Mouse (Mus musculus) urinary bladder, postnatal 10 days (tissue): ENCODE data around the gene Sec16a.
A peak's percentile ranks its signal among the peaks of the same experiment; 100 is the strongest.

ENCODE experiments used
- DNase-seq: peaks from one replicate; pipeline ENCODE4 v3.0.0; 2022; ENCODE audit warnings: low spot score

The Sec16a gene

DNA sequence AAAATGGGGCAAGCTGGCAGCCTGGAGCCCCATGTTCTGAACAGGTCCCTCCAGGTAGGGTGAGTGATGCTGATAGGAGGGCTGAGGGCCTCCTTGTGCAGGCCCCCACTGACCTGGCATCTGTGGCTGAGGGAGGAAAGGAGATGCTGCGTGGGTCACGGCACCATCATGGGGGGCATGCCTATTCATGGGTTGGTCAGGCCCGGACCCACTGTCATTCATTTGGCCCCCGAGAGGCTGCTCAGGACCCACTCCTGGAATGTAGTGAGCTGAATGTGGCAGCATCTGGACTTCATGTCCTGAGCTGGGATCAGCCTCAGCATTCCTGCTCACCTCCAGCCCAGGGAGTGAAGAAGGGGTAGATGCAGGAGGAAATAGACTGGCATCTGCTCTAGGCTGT, 3.8 kb downstream of the Sec16a start:
- no peak for DNase-seq

DNA sequence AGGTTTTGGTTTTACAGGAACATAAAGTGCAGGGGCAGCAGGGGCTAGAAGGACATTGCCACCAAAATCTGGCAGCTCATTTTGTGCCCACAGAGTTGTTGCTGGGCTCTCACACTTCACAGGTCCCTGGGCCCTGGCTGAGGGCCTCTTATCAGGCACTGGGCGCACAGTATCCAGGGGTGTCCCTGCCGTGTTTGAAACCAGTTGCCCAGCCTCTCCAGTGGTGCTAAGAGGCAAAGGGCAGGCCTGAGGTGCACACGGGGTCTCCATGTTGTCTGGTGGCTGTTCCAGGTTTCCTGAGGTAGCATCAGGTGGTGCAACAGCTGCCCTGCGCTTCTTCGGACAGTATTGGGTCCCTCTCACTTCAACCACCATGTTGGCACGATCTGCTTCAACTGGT, 5.3 kb downstream of the Sec16a start:
- no peak for DNase-seq

DNA sequence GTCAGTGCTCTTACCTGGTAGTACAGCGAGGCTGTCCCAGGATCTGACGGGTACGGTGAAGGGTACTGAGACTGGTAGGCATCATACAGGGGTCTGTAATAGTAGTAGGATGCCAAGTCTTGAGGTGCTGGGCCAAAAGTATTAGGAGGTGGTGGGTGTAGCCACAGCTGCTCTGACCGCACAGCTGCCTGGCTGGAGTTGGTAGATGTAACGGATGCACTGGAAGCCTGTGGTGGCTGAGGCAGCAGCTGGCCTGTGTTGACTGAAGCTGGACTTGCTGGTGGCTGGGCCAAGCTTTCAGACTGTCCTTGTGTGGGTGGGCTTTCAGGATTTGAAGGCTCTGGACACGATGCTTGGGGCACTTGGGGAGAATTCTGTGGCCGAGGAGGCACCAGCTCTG, 6.6 kb downstream of the Sec16a start:
- no peak for DNase-seq

DNA sequence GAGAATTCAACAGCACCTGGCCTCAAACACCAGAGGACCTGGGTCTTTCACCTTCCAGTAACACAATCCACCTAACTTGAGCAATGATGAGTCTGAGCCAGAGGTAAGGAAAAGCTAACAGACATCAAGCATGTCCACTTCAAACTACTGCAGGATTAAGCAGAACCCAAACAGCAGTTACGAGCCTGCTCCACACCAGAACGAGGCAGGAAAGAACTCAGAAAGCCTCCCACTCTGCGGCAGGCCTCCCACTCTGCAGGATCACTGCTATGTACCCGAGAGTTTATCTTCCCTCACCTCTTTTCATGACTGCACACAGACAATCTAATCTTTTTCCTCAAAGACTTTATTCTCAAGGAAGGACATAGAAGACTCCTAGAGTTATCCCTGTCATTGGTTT, 7.8 kb downstream of the Sec16a start:
- no peak for DNase-seq

DNA sequence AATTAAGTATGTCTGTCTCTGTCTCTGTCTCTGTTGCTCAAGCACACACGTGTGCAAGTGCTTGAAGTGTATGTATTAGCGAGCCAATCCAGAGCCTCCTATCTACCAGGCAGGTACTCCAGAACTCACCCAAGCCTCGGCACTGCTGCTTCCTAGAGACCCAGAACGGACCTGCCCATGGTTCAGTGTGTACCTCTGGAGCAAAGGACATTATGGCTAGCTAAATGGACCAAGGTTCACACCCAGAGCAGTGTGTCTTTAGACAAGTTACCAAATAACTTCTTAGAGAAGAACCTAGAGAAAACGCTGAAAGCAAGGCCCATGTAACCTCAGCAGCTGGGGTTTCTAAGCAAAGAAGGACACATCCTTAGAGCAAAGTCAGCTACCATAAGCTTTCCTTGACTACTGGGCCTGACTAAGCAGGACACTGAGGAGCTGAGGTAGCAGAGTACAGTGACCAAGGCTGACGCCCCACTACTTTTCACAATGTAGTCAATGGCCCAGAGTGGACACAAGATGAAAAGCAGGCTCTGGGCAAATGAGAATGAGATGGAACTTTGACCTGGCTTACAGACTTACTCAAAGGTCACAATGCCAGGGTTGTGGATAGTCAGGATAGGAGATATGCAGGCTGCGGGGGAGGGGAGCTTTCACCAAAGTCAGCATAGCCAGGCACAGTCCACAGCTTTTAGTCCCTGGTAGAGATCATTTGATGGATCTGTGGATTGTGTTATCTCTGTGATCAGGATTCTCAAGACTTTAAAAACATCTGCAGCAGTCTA, 10.0 kb downstream of the Sec16a start:
- DNase-seq = no peak

DNA sequence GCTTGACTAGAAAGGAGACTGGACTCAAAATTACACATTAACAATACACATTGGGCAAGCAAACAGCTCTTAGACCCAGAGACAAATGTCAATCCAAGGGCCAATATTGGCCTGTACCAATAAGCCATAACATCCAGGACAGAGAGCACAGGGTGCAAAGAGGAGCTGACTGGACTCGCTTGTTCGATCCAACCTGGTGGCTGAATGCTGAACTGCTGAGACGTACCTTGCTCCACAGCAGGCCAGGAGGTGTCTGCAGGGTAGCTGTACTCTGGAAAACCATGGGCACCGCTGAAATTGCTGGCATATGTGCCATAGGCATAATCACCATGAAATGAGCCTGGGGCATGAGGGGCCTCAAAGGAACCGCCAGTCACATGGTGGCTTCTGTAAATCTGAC, 15.2 kb downstream of the Sec16a start:
- no peak for DNase-seq

DNA sequence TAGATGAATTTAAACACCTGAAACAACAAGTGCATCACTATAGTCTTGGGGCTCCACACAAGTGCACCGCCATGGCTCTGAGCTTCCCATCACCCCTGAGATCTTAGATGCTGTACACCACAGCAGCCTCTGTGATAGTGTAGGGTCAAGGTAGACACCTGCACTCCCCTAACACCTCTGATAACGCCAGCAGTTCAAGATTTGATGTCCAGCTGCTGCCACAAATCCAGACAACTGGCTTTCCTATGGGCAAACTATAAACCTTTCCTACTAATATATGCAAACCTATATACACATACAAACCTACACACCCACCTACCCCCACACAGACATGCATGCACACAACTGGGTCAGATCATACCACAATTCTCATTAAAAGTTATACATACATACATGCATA, 20.5 kb downstream of the Sec16a start:
- no peak for DNase-seq

DNA sequence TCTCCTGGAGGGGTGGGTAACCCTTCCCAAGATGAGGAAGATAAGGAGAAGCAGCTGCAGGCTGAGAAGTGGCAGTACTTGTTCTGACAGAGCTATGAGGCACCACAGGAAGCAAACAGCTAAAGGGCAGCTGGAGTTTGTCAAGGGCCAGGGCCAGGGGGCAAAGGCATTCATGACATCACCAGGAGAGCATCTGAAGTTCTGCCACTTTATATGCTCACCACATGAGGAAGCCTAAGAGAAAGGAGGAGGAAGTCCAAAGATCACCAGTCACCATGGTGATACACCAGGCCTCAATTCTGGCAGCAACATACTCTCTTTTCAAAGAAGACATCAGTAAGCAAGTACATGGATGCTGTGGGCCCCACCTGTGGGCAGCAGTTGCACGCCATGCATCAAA, 21.9 kb downstream of the Sec16a start:
- no peak for DNase-seq

DNA sequence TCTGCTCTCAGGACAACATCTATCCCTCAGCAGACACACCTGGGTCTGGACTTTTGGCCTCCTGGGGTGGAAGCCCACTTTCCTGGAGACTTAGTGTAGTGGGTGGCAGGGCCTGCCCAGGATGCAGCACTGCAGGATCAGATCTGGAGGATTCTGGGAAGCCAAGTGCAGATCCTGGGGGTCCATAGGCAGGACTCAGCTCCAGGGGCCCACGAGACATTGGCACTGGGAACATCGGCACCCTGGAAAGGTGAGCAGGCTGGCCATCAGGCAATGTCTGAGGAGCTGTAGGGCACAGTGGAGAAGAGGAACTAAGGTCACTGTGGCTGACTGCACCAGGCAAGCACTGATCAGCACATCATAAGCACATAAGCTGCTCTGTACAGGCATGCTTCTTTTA, 23.0 kb downstream of the Sec16a start:
- no peak for DNase-seq

DNA sequence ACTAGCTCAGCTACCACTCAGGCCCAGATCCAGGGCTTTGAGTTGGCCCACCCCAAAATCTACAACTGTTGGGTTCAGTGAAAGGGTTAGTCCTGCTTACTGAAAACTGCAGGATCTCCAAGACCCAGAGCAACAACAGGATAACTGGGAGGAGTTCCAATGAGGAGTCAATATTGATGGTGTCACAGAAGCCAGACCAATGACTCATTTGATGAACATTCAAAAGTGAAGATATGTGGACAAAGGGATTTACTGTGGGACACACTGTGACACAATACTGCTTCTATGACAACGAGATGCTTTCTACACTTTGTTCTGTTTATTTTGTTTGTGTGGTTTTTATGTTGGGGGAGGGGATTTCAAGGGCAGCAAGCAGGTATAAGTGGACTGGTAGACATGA, 26.9 kb downstream of the Sec16a start:
- DNase-seq = no peak

DNA sequence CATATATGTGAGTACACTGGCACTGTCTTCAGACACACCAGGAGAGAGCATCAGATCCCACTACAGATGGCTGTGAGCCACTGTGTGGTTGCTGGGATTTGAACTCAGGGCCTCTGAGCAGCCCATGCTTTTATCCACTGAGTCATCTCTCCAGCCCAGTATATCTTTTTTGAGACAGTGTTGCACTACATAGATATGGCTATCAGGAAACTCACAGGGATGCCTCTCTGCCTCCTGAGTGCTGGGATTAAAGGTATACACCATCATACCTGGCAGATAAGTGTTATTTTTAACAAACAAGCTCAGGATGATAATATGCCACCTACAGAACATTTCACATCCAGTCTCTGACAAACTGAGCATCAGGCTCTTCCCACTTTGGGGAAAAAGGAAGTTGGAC, 27.9 kb downstream of the Sec16a start:
- DNase-seq = no peak

DNA sequence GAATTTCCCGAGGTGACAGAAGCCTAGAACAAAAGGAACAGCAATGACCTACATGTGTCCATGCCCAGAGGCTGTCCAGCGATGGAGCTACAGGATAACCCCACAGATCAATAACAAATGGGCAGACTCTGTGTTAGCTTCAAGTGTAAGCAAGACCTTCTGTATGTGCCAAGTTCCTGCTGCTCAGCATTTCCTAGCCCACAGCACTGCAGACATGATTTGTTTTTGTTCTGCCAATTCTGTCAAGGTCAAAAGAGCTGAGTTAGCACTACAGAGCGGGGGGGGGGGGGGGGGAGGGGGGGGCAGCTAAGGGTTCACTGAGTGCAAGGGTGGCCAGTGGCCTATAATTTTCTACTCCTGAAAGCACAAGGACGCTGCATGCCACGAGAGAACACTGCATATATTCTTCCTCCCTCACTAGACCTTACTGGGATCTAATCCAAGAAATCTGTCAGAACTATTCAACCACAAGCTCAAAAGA, 34.0 kb downstream of the Sec16a start:
- DNase-seq = no peak

DNA sequence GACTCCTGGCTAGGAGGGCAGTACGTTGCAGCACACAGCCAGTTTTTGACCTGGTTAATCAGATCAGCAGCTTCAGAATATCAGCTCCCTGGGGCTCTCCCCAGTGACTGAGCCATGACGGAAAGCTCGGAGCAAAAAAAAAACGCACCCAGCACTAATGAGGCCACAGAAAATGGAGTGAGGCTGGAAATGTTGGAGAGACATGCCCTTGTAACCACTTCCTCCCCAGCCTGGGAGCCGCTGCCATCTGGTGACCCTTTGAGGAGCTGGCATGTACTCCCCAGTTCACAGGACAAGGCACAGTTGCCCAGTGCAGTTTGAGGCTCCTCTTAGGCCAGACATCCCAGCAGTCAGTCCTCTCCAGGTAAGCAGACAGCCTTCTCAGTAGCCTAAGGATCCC, 34.9 kb downstream of the Sec16a start:
- no peak for DNase-seq

DNA sequence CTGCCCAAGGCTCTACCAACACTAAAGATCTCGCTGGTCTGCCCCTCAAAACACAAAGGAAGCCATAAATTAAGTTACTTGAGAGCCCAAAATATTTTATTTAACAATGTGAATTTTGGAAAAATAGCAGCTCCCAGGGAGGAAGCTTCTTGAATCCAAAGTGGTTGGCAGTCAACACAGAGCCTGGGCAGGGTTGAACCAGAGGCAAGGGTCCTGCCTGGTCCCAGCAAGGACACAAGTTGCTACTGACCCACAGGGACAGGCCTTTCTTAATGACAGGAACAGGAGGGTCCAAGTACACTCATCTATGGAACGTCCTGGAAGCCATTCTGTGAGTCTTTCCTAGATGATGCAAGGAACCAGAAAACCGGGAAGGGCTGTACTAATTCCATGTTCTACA, 35.7 kb downstream of the Sec16a start:
- DNase-seq = no peak

DNA sequence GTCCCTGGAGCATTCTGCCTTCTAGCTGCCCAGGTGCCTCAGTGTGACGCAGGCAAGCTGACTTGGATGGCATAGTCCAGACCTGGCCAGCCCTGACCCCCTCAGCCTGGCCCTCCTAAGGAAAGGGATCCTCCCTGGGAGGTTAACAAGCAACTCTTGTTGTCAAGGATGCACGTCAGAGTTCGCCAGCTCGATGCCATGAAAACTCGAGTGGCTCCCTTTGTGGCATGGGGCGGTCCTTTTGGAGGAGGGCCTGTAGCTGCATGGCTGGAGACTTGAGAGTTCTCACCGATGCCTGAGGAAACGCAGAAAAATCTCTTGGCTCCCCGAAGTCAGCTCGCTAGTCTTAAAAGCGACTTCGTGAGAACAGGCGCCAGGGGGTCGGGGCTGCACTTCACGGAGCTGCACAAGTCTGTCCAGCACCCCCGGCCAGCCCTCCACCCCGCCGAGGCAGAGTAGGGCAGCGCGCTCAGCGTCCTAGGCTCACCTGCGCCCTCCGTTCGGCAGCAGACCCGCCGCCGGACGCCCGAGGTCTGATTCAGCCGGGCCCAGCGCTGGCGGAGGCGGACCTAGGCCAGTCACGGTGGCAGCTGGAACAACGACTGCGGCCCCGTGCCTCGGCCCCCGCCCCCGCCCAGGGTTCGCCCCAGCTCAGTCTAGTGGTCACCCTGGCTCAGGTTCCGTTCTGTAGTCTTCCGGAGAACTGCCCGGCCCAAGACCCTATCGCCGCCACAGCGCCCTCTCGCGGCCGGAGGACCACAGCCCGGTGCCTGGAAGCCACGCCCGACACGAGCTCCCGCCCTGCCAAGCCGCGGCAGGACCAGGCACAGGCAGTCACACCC, 36.3 kb downstream of the Sec16a start, which contains the start of gene Inpp5e:
TSS of gene Inpp5e (minus strand) at position 689 of the 842 bp plus-strand sequence.
- peak; percentile 95 for DNase-seq

DNA sequence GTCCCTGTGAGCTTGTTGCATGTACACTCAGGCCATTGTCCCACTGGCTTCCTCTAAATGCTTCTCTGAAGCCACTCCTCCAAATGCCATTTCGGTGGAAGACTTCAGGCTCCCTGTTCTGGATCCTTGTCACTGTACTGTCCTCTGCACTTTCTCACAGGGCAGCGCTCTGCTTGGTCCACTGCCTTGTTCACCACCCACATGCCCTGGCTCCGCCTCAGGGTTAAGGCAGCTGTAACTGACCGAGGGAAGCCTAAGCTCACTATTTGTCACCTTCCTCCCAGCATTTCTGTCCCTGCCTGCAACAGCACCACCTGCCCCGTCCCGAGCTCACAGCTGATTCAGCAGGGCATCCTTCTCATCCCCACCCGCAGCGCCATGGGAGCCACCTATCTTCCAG, 41.7 kb downstream of the Sec16a start:
- DNase-seq = no peak

DNA sequence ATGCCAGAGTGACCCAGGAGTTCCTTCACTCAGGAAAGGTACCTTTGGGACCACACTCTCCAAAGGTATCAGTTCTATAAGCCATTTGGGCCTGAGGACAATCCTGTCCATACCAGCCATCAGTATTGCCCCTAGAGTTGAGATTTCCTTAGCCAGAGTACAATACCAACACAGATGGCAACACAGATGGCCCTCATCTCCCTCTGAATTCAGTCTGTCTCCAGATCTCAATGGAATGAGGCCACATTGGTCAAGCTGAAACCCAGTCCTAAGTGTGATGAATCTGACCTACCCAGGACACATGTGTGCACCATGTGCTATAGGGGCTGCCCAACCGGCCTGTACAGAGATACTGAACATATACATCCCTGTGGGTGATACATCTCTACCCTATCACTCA, 42.8 kb downstream of the Sec16a start:
- no peak for DNase-seq

DNA sequence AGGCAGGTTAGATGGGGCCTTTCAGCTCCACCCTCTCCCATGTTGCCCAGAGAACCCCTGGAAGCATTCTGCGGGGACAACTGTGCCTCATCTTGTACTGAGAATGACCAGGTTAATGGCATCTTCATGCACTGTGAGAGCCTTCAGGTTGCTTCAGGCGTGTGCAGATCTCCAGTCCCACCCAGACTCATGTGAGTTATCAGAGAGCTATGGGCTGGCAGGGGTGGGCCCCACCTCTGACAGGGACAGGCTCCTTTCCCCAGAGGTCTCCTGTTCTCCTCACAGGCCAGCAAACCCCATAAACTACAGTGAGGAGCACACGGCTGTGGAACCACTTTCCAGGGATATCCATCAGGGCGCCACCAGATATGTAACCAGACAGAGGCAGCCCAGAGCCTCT, 44.0 kb downstream of the Sec16a start:
- no peak for DNase-seq

DNA sequence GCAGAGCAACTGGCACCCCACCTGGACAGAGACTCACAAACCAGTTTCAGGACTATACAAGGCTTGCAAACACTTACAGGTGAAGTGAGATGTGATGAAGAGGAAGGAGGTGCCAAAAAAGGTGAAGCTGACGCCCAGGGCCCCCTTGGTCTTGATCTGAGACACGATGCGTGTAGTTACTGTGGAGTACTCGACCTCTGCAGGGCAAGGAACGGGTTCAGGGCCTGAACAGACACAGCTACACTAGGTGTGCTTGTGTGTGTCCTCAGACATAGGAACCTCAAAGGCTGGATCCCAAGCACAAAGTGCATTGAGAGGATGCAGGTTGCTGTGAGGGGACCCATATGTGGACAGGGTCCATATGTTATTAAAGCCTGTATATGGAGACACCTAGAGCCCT, 44.7 kb downstream of the Sec16a start:
- DNase-seq = no peak

DNA sequence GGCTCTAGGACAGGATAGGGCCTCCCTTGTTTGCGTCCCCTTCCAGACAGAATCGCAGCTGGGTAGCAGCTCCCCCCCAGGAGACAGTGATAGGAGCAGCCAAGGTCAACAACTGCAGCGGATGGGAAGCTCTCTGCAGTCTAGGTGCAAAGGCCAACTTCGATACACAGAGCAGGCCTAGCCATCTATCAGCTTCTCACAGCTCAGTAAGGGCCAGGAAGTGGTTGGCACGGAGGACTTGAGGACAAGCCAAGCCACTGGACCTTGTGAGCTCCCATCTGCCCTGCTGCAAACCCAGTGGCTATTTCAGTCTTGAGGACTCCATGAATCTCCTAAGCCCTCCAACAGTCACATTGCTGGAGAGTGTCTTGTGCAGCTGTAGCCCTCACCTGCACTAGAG, 45.4 kb downstream of the Sec16a start:
- no peak for DNase-seq

DNA sequence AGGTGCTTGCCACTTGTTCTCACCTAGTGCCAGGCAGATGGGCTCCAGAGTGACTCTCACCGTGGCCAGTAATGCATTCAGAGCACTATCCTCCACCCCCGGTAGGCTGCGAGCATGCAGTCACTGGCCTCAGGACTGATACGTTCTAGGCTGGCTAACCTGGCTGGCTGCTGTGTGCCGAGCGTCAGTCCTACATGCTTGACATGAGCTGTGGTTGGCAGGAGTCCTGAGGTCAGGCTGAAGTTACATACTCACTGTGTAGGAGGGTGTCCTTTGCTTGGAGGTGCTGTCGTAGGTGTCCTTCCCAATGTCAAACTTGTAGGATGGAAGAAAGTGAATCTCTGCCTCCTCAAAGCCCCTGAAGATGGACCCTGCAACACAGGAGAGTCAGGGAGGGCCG, 46.0 kb downstream of the Sec16a start:
- no peak for DNase-seq

DNA sequence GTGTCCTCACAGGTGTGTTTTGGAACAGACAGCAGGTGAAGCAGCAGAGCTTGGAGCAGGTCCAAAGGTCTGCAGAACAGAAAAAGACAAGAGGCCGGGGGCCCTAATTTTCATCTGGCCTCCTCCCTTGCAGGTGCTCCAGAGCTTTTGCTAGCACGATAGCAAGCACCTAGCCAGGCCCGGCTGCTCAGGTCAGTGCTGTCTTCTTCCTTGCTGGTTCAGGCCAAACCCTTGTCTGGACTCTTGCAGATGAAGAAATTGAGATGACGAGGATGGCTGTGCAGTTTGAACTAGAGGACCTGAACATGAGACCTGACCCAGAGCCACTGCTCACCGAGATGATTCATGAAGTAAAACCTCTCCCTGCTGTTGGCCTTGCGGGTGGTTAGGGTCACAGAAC, 53.4 kb downstream of the Sec16a start:
- no peak for DNase-seq

DNA sequence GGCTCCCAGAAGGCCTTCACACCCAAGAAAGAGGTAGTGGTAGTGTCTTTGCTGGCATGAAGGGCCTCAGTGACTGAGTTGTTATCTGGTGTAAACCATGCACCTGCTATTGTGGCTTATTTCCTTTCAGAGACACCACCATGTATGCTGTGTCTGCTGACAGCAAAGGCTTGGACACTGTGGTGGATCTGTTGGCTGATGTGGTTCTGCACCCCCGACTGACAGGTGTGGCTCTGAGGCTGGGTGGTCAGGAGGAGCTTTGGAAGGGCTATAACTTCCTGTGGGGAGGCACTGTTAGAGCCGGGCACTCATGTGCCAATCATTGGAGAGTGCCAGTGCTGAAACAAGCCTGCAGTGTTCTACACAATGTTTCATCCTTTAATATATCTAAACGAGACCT, 54.1 kb downstream of the Sec16a start:
- DNase-seq = no peak
